Mouse (Mus musculus): ENCODE data around the gene Coa4. TPM values are rescaled to one million over a fixed set of nuclear protein-coding genes. Genes with fewer than 3 reads are reported as not detected.
"Not testable (repeated sequence)": the region's sequence is repeated elsewhere in the genome, so short reads cannot be mapped to it uniquely, and the experiment has no call there.

Coa4 gene
- polyA plus RNA-seq, 1 experiment: not detected

DNA sequence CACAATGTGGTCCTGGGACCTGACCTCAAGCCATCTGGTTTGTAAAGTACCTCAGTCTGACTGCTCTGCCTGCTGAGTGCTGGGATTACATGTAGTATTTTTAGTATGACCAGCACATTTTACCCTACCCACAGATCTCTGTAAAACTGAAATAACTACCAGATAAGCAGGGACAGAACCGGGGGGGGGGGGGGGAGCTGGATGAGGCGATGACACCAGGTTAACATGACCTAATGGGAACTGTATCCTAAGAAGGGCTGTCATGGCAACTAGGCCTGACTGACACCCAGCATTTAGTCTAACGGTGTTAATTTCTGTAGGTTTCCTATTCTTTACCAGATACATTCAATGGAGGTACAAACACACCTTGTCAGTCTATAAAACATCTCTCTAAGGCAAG, 12.9 kb downstream of the Coa4 start:
- TF ChIP-seq POLR2A (IDR thresholded peaks at IDR 0.05; ENCODE audit: insufficient read depth, low read depth, low read length) (no peak), CTCF (IDR thresholded peaks at IDR 0.05; ENCODE audit: insufficient read depth, low read depth, low read length) (no peak)
- no peak overlapping the region for H3K4me3 ChIP-seq (ENCODE audit: insufficient read depth, low read depth, low read length)
- no peaks in the 10 kb centered on the region for H3K4me1 ChIP-seq (ENCODE audit: control insufficient read depth, insufficient read depth, low read length)
- H3K27ac ChIP-seq (ENCODE audit: insufficient read depth, low read depth, low read length): no peak overlapping the region
- 91% methylated on average over 3 of the region's 3 CpGs for WGBS

DNA sequence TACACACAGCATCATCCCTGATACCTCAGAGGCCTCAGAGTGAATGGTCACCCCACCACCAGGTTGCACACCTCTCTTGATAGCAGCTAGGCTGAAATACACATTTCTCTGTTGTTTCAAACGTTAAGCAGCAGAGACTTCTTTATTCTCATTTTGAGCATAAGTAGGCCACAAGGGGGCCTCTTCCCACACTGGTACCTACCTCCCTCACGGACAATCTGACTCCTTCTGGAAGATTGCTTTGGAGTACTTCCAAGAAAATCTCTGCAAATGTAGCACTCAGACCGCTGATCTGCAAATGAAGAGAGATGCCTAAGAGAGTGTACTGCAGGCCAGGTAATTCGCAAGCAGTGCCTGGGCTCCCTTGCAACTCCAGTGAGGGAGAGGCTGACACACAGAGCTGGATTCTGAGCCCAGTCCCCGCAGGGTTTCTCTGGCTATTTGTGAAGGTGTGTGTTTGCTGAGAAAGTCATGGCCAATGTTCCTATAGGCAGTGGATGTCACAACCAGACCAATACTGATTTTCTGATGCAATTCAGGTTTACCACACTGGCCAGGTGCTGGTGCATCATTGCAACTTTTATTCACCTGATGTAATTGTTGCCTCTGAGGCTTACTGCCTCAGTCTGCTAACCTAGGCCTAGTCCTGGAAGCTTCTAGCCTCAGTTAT, 13.6 kb downstream of the Coa4 start:
- Histone ChIP-seq H3K27ac (ENCODE audit: insufficient read depth, low read depth, low read length) (no peak overlapping the region), H3K4me3 (ENCODE audit: insufficient read depth, low read depth, low read length) (no peak overlapping the region), H3K4me1 (ENCODE audit: control insufficient read depth, insufficient read depth, low read length) (no peaks in the 10 kb centered on the region)
- WGBS: 55% methylated on average over 5 of the region's 5 CpGs
- no peak for TF ChIP-seq POLR2A (IDR thresholded peaks at IDR 0.05; ENCODE audit: insufficient read depth, low read depth, low read length)
- TF ChIP-seq CTCF (IDR thresholded peaks at IDR 0.05; ENCODE audit: insufficient read depth, low read depth, low read length): no peak

DNA sequence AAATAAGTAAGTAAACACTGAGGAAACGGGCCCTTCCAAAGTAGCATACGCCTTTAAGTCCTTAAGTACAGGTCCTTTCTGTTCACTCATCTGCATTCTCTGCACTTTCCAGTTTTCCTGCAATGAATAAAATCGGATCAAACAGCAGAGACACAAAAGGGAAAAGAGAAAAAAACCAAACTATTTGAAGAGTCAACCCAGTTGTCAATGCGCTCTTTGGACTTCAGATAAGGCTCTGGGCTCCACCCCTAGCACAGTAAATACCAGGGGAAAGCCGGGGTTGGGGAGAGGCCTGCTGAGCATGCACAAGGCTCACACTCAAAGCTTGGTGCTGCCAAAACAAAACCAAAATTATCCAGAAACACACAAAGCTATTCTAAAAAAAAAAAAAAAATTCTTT, 18.1 kb downstream of the Coa4 start:
- Histone ChIP-seq H3K27ac (ENCODE audit: insufficient read depth, low read depth, low read length) (no peak overlapping the region), H3K4me1 (ENCODE audit: control insufficient read depth, insufficient read depth, low read length) (peaks cover 3% of the 10 kb centered on the region), H3K4me3 (ENCODE audit: insufficient read depth, low read depth, low read length) (no peak overlapping the region)
- TF ChIP-seq POLR2A (IDR thresholded peaks at IDR 0.05; ENCODE audit: insufficient read depth, low read depth, low read length) (no peak), CTCF (IDR thresholded peaks at IDR 0.05; ENCODE audit: insufficient read depth, low read depth, low read length) (no peak)
- 80% methylated on average over 5 of the region's 5 CpGs for WGBS

DNA sequence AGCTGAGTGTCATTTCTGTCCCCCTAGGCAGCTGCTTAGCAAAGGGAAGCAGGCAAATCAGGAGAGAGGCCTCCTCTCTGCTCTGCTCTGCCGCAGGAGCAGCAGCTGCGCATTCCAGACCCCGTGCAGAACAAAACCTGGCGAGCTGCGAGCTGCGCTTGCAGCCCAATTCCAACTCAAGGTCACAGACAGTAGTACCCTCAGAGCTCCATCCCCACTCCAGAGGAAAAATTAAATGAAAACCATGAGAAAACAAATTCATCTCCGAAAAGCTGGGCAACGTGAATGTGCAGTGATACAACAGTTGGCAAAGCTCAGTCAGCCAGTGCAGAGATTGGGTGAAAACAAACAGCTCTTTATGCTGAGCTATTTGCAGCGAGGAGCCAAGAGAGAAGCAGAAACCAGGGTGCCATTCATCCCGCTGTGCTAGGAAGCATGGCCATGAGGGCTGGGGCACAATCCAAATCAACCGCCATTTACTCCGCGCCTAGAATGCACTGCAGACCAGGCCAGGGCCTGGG, 18.6 kb downstream of the Coa4 start:
- 72% methylated on average over 13 of the region's 13 CpGs for WGBS
- H3K27ac ChIP-seq (ENCODE audit: insufficient read depth, low read depth, low read length): peak overlapping the region; percentile 27
- H3K4me3 ChIP-seq (ENCODE audit: insufficient read depth, low read depth, low read length): no peak overlapping the region
- TF ChIP-seq POLR2A (IDR thresholded peaks at IDR 0.05; ENCODE audit: insufficient read depth, low read depth, low read length) (no peak), CTCF (IDR thresholded peaks at IDR 0.05; ENCODE audit: insufficient read depth, low read depth, low read length) (no peak)
- H3K4me1 ChIP-seq (ENCODE audit: control insufficient read depth, insufficient read depth, low read length): peaks cover 3% of the 10 kb centered on the region

DNA sequence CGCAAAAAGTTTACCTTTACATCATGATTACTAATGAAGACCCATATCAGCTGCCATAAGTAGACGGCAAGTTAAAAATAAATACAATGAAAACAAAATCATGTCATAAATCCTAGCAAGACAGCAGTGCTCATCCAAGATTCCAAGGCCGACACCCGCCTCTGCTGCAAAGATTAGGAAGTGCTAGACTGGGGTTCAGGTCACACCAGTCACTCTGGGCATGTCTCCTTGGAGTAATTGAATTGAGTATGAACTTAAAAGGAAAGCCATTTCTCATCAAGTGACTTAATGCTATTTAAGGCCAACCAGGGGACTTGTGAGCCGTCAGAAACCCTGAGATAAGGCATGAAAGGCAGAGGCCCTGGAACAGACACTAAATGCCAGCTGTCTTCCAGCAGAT, 20.4 kb downstream of the Coa4 start:
- H3K27ac ChIP-seq (ENCODE audit: insufficient read depth, low read depth, low read length): no peak overlapping the region
- peaks cover 5% of the 10 kb centered on the region for H3K4me1 ChIP-seq (ENCODE audit: control insufficient read depth, insufficient read depth, low read length)
- no peak for TF ChIP-seq POLR2A (IDR thresholded peaks at IDR 0.05; ENCODE audit: insufficient read depth, low read depth, low read length)
- TF ChIP-seq CTCF (IDR thresholded peaks at IDR 0.05; ENCODE audit: insufficient read depth, low read depth, low read length): no peak
- no peak overlapping the region for H3K4me3 ChIP-seq (ENCODE audit: insufficient read depth, low read depth, low read length)
- WGBS: 96% methylated on average over 5 of the region's 5 CpGs

DNA sequence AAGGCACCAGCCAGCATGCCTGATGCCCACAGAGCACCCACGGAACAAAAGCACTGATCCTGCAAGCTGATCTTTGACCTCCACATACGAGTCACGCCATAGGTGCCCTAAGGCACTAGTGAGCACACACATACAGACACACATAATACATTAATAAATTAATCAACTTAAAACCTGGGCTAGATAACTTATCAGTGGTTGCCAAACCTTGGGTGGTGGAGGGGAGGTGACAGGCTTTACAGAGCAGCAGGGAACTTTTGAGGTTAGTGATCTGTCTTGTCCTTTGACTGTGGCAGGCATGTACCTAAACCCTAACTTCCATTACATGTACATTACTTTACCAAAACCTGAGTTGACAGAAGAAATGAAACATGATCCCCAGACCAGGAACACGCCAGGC, 22.5 kb downstream of the Coa4 start:
- TF ChIP-seq POLR2A (IDR thresholded peaks at IDR 0.05; ENCODE audit: insufficient read depth, low read depth, low read length) (no peak), CTCF (IDR thresholded peaks at IDR 0.05; ENCODE audit: insufficient read depth, low read depth, low read length) (no peak)
- no peak overlapping the region for H3K27ac ChIP-seq (ENCODE audit: insufficient read depth, low read depth, low read length)
- peaks cover 5% of the 10 kb centered on the region for H3K4me1 ChIP-seq (ENCODE audit: control insufficient read depth, insufficient read depth, low read length)
- WGBS: 95% methylated on average over 4 of the region's 4 CpGs
- H3K4me3 ChIP-seq (ENCODE audit: insufficient read depth, low read depth, low read length): no peak overlapping the region

DNA sequence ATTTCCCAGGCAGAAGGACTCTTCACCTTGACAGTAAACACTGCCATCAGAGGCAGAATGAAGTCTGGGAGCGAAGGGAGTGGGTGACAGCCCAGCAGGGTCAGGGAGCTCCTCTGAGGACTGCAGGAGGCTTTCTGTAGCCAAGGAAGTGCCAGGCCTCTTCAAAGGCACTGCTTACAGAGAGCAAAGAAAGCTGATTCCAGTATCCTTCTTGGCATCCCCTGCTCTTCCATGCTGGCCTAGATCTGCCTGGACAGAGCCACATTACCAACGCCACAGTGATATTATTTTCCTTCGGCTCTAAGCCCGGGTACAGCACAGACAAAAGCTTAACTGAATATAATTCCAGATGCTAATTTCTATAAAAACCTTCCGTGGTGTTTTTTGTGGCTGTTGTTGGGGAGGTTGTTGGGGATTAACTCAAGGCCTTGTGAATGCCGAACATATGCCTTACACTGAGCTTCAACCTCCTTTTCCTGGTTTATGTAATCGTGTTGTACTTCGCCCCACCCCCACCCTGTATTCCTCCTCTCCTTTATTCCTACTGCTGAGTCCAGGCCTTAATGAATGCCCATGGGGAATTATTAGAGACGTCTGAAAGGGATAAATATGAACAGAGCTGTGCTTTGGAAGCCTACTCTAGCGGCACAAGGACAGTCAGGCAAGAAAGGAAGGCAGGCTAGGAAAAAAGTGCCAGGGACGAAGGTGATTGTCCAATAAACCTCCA, 25.2 kb downstream of the Coa4 start:
- no peak overlapping the region for H3K4me3 ChIP-seq (ENCODE audit: insufficient read depth, low read depth, low read length)
- 69% methylated on average over 11 of the region's 11 CpGs for WGBS
- TF ChIP-seq POLR2A (IDR thresholded peaks at IDR 0.05; ENCODE audit: insufficient read depth, low read depth, low read length) (no peak), CTCF (IDR thresholded peaks at IDR 0.05; ENCODE audit: insufficient read depth, low read depth, low read length) (no peak)
- H3K27ac ChIP-seq (ENCODE audit: insufficient read depth, low read depth, low read length): peak overlapping the region; percentile 67
- H3K4me1 ChIP-seq (ENCODE audit: control insufficient read depth, insufficient read depth, low read length): peaks cover 3% of the 10 kb centered on the region; the same call in 1 of the 2 replicates

DNA sequence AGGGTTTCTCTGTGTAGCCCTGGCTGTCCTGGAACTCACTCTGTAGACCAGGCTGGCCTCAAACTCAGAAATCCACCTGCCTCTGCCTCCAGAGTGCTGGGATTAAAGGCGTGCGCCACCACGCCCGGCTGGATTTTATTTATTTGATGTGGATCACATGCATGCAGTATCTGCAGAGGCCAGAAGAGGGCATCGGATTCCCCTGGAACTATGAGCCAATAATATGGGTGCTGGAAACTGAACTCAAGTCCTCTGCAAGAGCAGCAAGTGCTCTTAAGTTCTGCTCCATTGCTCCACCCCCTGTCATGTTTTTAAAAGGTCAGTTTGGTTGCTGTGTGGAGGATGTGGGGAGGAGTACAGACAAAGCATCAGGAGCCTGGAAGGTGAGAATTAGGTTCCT, 30.4 kb downstream of the Coa4 start:
- H3K4me3 ChIP-seq (ENCODE audit: insufficient read depth, low read depth, low read length); H3K4me1 ChIP-seq (ENCODE audit: control insufficient read depth, insufficient read depth, low read length); H3K27ac ChIP-seq (ENCODE audit: insufficient read depth, low read depth, low read length): not testable (repeated sequence)
- 82% methylated on average over 5 of the region's 5 CpGs for WGBS

DNA sequence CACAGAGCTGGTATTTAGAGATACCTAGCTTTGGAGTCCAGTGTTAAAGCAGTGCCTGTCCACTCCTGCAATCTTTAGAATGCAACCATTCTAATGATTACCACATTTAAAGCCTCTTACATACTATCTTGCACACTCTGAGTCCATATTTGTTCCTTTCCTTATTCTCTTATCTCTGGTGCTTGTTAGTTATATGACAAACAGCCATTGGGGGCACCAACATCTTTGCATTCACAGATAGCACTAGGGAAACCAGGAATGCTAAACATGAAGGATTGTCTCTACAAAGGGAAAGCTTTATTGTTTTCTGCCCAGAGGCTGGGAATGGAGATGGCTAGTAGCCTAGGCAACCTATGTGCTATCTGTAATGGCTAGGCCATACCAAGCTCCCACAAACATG, 33.0 kb downstream of the Coa4 start:
- TF ChIP-seq POLR2A (IDR thresholded peaks at IDR 0.05; ENCODE audit: insufficient read depth, low read depth, low read length) (no peak), CTCF (IDR thresholded peaks at IDR 0.05; ENCODE audit: insufficient read depth, low read depth, low read length) (no peak)
- H3K27ac ChIP-seq (ENCODE audit: insufficient read depth, low read depth, low read length): no peak overlapping the region
- no peak overlapping the region for H3K4me3 ChIP-seq (ENCODE audit: insufficient read depth, low read depth, low read length)
- H3K4me1 ChIP-seq (ENCODE audit: control insufficient read depth, insufficient read depth, low read length): no peaks in the 10 kb centered on the region
